Mouse (Mus musculus) midbrain, embryonic 12.5 days (tissue): ENCODE measurements around the gene Stx19. TPM values are rescaled to one million over a fixed set of nuclear protein-coding genes. Genes with fewer than 3 reads are reported as not detected.

Source experiments
- microRNA-seq: library from miRNA; unstranded; fragments of <30 nt; microRNA quantifications from one replicate; pipeline ENCODE4, GENCODE M21; 2017
- polyA plus RNA-seq: library from polyadenylated mRNA; unstranded; fragments of >200 nt; fragmentation: Nextera tagmentation; extraction: Ambion mirVana; gene quantifications from 2 replicates; pipeline ENCODE4 v1.2.1, GENCODE M21; 2016

The Stx19 gene
- polyA plus RNA-seq, 1 experiment from 2014 or later, result 0.60 TPM

Small RNAs within 50 kb of the gene (microRNA-seq; reads per million reads assigned to microRNA genes)
- gene Gm25986, result not detected

Other genes with a start within 250 kb of the Stx19 start
- gene Nsun3, start 27.9 kb upstream of the Stx19 start, polyA plus RNA-seq, result 12.1 and 12.8 TPM in 2 replicates
- gene Arl13b, start 32.4 kb downstream of the Stx19 start, polyA plus RNA-seq, result 16.0 and 17.4 TPM in 2 replicates
- 14.0 and 18.4 TPM in 2 replicates for gene Pros1, start 39.6 kb downstream of the Stx19 start, polyA plus RNA-seq